Mouse (Mus musculus): ENCODE measurements at regions not wholly inside any gene's neighbourhood (a gene's known extent, or its start where the extent isn't known, plus 50 kb on each side); places are given as distances from the start of the nearest gene placed in this dataset.

DNA sequence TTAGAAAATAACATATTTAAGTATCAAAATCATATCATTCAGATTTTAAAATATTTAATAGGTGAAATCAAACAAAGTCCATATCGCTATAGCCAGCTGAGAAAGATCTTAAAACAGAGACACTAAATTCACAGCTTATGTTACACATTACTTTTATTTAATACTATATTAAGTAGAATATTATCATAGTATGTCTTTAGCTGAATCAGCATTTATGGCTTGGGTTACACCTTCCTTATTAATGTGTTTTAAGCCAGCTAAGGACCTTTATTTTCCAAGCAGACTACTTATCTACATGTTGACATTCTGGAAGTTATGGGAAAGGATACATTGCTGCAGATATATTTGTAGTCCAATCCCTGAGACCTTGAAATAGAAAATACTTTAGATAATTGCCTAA lies 684.9 kb upstream of the Adgrl4 start:
- DNase-seq (ENCODE audit: low read depth, low spot score) = no peak

DNA sequence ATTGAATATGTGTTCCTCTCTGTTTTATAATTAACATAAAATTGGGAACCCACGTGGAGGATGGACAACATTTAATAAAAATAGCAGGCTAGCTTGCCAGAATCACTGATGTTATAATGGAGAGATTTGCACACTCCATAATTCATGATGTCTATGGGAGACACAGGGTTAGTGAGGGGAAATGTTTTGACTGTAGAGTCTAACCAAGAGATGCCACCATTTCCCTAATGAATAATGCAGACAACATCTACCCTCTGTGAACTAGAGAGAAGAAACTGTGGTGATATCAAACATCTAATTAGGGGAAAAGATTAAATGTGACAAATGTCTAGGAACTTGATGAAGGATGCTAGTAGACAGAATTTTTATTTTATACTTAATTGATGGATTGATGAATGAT lies 677.8 kb upstream of the Adgrl4 start:
- DNase-seq (ENCODE audit: low read depth, low spot score) = no peak

DNA sequence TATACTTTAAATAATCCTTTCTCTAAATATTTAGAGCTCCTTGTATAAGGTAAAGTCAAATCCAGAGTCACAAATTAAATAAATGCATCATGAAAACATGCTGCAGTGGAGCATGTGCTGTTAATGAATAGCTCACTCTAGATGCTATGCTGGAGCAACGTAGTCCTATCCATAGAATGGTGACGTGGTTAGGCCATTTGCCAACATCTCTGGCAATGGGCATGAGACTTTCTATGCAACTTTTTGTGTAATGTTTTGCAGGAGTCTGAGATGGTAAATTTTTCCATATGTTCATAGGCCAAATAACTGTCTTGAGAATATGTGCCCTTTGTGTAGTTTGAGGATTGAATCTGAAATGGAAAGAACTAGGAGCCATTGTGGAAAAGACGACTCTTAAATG lies 653.1 kb upstream of the Adgrl4 start:
- peak; percentile 7 for DNase-seq (ENCODE audit: low read depth, low spot score)

DNA sequence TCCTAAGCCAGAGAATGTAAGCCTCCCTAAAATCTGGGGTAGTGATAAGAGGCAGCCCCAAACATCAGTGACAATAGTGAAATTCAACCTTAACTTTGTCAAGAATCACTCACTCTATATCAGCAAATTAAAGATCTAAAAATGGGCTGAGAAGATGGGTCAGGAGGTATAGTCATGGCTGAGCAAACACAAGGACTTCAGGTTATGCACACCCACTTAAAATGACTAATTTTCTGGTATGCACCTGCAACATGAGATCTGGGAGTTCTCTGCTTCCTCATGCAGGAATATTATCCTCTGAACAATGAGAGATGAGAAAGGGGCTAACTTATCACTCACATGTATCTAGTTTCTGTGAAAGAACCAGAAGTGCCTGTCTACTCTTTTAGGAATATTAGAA lies 619.9 kb upstream of the Adgrl4 start:
- no peak for DNase-seq (ENCODE audit: low read depth, low spot score)

DNA sequence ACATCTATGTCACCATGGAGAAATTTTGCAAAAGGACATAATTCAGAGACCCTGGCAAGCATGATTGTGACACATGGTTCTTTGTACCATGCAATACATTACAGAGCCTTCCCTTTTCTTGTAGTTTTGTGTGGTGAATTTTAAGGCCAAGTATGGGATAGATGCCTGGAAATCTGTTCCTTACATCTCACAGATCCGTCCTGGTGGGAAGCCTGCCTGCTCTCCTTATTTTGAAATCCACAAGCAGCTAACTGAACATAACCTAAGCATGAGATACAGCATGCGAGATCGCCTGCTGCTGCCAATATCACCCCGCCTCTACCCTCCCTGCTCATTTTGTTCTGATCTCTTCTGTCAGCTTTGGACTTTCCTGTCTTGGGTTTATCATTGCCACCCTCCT lies 618.3 kb upstream of the Adgrl4 start:
- no peak for DNase-seq (ENCODE audit: low read depth, low spot score)

DNA sequence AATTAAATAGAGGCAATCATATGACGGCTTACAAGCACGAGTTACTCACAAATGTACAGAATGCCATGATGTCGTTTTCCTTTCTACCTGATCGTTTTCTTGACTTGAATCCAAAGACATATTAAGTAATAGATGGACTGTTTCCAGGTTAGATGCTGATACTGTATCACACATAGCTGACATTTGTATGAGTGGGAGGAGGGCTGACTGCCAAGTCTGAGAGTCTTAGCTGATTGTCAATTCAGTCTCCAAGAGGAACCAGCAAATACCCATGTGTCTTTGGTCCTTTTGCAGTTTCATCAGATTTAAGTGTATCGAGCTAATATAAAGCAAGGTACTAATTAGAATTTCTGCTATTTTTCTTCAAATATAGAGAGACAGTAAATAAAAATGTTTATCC lies 617.6 kb upstream of the Adgrl4 start:
- peak; percentile 38 for DNase-seq (ENCODE audit: low read depth, low spot score)

DNA sequence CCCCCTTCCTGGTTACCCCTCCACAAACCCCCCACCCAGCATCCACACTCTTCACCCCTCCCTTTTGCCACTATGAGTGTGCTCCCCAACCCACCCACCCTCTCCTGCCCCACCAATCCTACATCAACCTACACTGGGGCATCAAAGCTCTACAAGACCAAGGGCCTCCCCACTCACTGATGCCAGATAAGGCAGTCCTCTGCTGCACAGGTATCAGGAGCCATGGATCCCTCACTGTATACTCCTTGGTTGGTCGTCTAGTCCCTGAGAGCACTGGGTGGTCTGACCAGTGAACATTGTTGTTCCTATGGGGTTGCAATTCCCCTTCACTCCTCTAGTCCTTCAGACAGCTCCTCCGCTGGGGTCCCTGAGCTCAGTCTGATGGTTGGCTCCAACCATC lies 591.7 kb upstream of the Adgrl4 start:
- DNase-seq (ENCODE audit: low read depth, low spot score) = no peak

DNA sequence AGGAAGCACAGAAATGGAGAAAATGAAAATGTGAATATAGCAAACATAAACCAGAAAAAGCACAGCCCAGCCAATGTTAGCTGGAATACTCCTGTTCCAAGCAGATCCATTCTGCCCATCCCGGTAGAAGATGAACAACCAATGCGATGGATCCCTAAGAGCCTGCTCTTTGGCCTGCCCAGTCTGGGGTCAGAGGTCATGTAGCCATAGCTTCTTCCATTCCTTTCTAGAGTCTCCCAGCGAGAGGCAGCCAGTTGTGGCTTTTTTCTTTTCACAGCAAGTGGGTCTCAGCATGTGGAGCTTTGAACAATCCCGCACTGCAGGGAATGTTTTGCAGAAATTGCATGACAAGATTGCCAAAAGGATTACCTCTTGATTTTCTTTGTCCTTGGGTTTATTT lies 585.6 kb upstream of the Adgrl4 start:
- no peak for DNase-seq (ENCODE audit: low read depth, low spot score)

DNA sequence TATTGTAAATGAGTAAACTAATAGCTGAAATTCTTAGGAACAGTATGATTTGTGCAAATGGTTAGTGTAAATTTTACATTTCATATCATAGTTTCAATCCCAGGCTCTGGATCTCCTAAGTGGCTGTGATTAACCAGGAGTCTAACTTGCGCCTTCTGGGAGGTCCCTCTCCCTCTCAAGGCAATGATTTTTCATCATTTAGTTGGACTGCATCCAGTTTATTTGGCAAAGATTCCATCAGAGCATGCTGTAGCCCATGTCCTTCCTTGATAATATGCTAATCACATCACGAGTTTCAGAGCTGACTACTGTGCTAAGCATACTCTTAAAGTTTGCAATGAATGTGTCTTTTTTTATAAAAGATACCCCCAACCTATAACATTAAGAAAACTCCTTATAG lies 541.0 kb upstream of the Adgrl4 start:
- no peak for DNase-seq (ENCODE audit: low read depth, low spot score)

DNA sequence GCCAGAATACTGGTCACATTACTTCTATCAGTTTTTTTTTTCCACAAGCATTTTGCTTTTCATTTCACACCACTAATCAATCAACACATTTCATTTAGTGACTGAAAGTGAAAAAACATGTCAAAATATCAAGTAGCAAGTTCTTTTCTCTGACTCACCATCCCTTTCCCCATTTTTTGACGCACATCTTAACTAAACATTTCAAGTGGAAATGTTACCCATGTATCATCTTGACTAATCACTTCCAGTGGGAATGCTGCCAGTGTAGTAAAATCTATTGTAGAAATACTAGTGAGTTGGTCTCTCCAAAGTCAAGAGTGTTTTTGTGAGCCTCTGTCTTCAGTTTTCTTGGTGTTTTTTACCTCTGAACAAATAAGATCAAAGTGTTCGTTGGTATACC lies 527.6 kb upstream of the Adgrl4 start:
- DNase-seq (ENCODE audit: low read depth, low spot score) = peak; percentile 95

DNA sequence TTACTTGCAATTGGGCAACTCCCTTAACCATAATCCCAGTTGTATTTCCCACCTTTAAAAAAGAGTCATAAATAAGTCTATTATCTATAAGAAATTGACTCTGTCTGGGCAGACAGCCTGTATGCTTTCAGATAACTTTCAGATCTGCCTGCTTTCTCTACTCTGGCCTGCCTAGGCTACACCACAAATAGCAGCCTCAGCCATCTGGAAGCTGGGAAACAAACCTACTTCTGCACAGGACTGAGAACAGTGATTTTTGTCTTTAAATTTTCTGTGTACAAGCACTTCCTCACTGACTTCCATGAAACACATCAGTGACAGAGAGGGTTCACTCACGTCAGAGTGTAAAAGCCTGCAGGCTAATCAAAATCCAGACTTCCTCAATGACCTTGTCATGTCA lies 482.8 kb upstream of the Adgrl4 start:
- no peak for DNase-seq (ENCODE audit: low read depth, low spot score)

DNA sequence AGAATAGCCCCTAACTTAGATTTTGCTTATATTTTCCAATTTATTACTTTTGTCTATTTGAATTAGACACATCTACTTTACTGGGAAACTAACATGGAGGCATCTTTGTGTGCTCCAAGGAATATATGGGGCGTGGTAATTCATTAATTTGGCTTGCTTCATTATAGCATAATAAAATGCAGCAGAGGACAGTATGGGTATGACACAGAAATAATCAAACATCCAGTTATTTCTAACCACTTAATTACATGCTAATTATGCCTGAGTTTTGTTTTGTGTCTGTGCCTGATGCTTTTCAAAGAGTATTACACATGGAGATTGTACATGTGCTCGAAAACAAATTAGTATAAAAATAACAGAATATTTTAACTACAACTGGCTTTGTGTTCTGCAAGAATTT lies 438.0 kb upstream of the Adgrl4 start:
- no peak for DNase-seq (ENCODE audit: low read depth, low spot score)

DNA sequence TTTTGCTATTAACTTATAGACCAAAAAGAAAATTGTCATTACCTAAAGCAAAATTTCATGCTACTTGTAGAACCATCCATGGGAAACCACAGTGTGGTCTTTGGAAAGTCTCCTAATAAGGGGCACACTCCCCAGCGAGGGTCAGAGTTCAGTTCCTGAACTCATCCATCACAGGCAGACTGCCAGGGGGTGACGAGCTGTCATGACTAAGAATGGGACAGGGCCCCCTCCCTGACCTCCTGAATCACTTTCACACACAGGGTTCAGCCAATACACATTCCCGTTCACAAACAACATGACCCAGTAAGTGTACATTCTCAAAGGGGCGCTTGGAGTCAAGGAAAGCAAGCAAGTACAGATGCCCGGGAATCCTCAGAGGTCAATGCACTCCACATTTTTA lies 437.5 kb upstream of the Adgrl4 start:
- DNase-seq (ENCODE audit: low read depth, low spot score) = peak; percentile 6

DNA sequence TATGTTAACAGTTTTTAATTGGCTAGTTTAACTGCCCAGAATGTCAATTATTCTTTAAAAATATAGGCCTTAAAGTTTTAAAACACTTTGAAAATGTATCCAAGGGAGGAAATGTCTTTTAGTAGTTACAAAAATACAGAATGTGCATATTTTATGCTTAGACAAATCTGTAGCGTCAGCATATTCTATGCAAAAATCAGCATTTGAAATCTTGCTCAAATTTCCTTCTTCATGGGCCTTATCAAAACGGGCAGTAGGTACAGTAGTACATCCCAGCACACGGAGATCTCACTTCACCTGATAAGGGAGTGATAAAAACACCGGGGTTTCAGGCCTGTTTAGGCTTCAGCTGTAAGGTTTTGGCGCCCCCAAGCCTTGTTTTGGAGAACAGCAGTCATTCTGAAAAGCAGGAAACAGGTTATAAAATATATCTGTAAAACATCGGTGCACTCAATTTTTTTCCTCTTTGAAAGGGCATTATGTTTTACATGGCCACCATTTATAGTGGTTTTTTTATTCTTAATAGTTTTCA lies 435.7 kb upstream of the Adgrl4 start:
- DNase-seq (ENCODE audit: low read depth, low spot score) = peak; percentile 54

DNA sequence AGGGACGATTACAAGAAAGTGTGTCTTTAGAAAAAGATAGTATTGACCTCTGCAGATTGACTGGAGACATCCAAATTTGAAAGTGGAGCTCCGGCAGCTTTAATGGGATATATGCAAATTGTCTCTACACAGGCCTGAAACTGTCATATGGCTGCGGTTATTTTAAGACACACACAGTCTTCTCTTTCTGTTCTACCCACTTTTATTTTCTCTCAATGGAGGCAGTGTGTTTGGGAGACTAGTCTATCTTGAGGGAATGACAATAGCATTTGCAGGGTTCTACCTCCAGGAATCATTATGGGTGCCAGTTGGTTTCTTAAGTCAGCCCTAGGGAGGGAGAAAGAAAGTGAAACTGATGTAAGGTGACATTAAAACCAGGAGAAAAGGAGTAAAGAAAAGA lies 434.2 kb upstream of the Adgrl4 start:
- no peak for DNase-seq (ENCODE audit: low read depth, low spot score)

DNA sequence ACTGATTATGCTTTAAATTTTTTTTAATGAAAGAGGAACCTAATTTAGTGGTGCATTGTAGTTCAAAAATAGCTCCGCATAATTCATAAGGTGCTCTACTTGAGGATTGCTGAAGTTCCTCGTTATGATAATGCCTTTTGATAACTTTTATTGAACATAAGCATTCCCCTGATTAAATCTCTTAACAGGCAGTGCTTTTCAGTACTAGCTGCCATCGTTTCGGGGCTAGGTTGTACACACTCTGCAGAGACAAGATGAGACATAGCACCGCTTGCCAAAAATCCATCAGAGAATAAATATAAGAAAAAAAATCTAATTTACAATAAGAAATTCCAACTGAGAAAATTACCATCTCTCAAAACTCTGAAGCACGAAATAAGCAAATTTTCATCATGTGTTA lies 433.7 kb upstream of the Adgrl4 start:
- DNase-seq (ENCODE audit: low read depth, low spot score) = no peak

DNA sequence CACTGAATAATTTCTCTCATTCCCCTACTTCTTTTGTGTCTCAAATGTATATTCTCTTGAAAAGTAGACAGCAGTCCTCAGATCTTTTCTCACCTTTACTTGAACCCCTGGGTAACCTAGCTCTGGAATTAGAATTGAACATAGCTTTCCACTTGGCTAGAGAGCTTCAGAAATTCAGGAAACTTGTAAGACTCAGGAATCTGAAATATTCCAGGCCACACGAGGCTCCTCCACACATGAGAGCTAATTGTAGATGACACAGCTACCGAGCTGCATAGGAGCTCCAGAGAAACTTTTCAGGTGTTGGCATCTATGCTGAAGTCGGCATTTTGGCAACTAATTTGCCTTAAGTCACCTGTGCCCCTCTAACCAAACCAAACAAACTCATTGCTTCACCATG lies 417.7 kb upstream of the Adgrl4 start:
- no peak for DNase-seq (ENCODE audit: low read depth, low spot score)

DNA sequence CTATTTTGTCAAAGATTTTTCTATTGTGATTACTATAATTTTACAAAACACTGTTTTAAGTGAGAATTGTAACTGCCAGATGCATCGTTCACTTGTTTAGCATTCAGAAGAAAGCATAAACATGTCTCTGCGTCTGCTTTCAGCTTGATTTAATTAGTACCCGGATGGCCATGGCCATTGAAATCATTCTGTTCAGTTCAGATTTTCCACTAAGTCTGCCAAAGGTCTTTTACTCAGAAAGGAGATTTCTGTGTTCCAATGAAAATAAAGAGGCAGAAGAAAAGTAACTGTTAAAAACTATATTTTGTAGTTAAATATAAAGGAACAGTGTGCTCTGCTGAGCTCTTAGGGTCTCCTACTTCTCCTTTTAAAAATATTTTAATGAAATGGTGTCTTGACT lies 380.2 kb upstream of the Adgrl4 start:
- no peak for DNase-seq (ENCODE audit: low read depth, low spot score)

DNA sequence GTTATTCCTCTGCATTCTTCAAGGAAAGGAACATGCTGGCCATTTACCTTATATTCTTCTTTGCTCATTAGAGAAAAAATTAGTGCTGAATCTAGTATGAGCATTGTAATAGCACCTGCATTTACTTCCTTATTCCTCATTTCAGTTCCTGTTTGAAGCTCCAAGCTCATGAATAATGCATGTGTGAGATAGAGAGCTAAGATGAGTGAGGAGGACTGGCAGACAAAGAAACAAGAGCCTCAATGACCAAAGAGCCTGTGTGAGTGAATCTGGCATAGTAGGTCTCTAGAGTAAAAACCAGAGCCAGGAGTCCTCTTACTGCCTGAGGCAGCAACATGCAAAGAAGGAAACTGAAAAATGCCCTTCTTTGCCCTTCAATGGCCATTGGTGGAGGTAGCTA lies 365.4 kb upstream of the Adgrl4 start:
- DNase-seq (ENCODE audit: low read depth, low spot score) = no peak

DNA sequence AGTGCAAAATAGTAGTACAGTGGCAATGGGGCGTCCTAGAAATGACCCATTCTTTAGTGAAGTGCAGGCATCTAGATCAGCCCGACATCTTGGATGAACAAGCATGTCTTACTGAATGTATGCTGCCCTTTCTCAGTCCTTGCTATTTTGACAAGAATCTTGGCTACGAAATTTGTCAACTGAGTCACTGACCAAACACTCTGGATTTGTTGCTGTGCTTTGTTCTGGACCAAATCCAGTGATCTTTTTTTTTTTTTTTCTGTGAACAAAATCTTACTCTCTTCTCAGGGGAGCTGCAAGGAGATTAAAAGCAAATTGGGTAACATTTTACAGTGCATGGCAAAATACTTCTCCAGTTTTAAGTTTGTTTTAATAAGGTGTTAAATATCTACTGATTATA lies 320.9 kb upstream of the Adgrl4 start:
- DNase-seq (ENCODE audit: low read depth, low spot score) = peak; percentile 75

DNA sequence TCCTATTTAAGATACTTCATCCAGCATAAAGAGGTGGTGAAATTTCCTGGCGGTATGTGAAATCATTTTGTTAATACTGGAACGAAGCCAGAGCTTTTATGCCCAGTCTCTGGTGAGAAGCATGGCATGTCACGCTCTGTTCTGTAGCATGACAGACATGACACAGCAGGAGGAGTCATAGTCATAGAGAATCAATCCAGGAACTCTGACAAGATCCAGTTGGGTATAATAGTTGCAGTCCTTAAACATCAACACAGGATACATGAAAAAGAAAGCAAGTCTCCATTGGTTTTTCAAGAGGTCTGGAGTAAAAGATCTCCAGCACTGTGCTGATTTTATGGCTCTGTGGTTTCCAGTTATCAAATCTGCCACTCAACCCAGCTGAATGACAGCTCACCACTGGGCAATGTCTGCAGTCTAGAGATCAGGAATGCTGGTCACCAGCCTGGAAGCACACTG lies 320.1 kb upstream of the Adgrl4 start:
- DNase-seq (ENCODE audit: low read depth, low spot score) = peak; percentile 67

DNA sequence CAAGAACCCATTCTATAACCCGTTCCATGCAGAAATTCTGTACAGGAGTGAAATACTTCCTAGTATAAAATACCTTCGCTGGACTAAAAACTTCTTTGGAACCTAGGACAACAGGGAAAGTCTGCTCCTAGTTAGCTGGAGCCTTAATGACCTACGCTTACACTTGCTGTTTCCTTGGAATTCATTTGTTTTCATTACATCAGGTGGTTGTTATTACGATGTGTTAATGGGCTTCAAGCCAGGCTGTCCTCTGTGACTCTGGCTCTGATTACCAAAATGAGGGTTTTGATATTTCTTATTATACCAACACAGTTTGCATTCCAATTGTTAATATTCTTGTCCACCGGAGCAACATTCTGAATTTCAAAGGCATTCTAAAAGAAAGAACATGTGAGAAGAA lies 313.6 kb upstream of the Adgrl4 start:
- no peak for DNase-seq (ENCODE audit: low read depth, low spot score)

DNA sequence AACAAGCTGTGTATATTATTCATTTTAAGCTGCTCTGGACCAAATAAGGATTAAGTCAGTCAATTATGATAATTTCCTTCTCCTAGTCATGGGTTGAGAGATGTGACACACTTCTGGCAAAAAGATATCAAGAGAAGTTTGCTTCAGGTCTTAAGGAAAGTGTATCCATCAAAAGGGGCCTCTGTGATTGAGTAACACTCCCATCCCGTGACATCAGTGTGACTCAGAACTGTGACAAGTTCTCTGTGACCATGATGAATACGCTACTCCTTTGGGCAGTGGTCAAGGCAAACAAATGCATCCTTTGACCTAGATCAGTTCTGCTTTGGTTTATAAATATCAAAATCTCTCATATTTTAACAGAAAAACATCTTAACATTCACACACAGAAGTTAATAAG lies 290.8 kb upstream of the Adgrl4 start:
- peak; percentile 76 for DNase-seq (ENCODE audit: low read depth, low spot score)

DNA sequence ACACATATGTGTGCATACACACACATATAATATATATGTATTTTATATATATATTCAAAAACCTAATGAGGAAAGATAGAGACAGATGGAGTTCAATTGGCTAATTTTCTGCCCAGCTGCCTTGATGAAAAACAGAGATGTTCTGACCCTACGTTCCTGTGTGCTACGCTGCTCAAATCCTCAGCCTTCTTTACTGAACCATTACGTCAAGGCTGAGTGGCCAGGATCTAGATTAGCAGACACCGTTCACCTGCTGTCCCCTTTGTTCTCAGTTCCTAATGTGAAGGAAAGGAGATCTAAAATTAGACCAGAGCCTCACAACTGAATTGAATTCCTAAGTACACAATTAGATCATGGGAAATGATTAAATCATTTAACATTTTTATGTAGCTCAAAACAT lies 284.3 kb upstream of the Adgrl4 start:
- no peak for DNase-seq (ENCODE audit: low read depth, low spot score)

DNA sequence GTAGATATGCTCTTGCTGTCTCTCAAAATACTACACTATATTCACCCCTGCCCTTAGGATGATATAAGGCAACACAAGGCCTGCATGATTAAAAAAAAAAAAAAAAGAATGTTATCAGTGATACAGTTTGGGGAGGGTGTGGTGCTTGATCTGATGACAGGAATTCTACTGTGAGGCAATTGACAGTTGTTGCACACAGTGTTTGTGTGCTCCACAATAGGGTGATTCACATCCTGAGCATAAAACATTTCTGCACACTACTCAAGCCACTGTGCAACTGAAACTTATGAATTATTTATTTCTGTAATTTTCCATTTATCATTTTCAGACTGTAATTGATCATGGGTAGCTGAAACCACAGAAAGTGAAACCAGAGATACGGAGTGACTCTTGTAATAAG lies 277.2 kb upstream of the Adgrl4 start:
- DNase-seq (ENCODE audit: low read depth, low spot score) = peak; percentile 46
